Mouse (Mus musculus) brain, embryonic 14.5 days (tissue): ENCODE results near the gene Cpa3.

Experiments used
- CTCF ChIP-seq: fragments of 200-500 bp; IDR thresholded peaks from 2 replicates; pipeline ENCODE4 v1.5.1; 2012; ENCODE audit warnings: inconsistent platforms, mild to moderate bottlenecking, moderate library complexity, borderline replicate concordance; ENCODE audit not compliant: insufficient read depth, insufficient read length; ENCODE audit errors: extremely low read depth
- POLR2A ChIP-seq: fragments of 200-500 bp; IDR thresholded peaks from 2 replicates; pipeline ENCODE4 v1.6.1; 2012; ENCODE audit warnings: mild to moderate bottlenecking, inconsistent platforms, borderline replicate concordance; ENCODE audit not compliant: poor library complexity, insufficient read depth, insufficient read length, severe bottlenecking; ENCODE audit errors: extremely low read depth

DNA sequence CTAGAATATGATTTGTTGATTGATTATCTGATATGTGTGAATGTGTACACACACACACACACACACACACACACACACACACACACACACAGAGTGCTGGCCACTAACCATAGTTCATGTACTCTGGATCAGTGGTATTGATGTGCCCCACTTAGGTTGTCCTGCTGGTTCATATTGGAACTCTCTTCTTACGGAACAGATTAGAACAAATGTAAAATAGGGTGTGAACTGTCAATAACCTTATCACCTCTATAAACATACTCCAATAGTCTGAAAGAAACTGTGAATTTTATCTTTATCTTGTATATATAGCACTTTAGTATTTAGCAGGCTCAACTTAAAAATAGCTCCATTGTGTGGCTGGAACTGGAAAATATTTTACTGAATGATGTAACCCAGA lies 5.0 kb downstream of the Cpa3 start:
- TF ChIP-seq CTCF = no peak
- no peak for TF ChIP-seq POLR2A
